Mouse (Mus musculus) 3134 (cell line): ENCODE results near the gene Ndufa11.

Experiments
- DNase-seq: peaks from one replicate; pipeline ENCODE4 v3.0.0-alpha.2; 2011; ENCODE audit warnings: low spot score; ENCODE audit not compliant: insufficient read length; ENCODE audit errors: extremely low read depth

Ndufa11 gene

DNA sequence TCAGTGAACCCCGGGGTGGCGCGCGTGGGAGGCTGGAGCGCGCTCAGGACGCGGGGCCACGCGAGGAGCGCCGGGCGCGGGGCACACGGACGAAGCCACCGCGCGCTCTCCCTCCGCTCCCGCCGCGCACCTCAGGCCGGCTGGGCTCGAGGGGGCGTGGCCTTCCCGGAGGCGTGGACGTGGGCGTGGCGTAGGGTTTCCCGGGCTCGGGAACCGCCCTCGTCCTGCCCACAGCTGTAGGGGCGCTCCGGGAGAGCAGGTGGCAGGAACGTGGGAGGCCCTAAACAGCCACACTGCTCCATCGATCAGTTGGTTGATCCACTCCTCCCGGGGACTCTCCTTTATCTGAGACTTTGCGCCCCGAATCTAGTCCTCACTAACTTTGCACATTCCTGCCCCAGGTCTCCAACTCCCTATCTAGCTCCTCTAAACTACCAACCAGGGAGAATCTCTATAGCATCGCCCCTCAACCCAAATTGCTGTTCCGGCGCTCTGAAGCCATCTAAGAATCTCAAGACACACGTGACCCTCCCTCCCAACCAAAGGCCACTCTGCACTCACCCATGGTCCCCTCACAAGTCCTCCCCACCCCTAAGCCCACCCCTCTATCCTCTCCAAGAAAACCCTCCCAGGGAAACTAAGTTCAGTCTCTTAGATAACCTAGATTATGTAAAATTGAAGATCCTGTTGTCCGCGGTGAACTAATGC is 40.0 kb downstream of the Ndufa11 start, which contains the start of gene Nrtn:
TSS of gene Nrtn (minus strand) at position 115 of the 708 bp plus-strand sequence.
- DNase-seq, result no peak

DNA sequence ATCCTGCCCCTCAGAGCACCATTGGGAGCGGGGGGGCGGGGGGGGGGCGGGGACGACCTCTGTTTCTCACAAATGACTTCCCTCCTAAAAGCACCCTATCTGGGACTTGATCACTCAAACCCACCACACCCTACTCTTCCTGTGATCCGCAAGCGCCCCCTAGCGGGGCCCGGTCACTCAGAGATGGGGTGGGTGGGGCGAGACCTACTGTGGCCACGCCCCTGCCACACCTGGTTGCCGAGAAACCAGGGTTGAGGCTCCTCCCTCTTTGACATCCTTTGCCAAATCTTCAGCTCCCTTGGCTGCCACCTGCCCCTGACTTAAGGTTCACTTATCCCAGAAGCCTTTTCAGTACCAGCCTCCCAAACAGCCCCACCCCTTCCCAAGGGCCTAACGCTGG is 40.6 kb downstream of the Ndufa11 start:
- DNase-seq, result no peak

DNA sequence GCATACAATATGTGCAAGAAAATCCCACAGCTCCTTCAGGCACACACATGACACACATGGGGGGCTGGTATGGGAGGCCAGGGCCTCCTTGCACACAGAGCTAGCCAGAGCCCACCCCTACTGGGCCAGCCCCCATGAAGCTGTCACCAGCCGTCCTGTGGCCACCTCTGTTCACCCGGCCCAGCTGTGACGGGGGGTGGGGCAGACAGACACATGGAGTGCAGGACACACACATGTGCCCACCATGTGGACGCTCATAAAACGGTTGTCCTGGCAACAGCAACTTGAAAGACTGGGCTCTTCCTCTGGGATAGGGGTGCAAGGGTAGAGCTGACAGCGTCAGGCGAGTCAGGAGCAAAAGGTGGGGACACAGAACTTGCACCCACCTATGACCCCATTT is 41.7 kb downstream of the Ndufa11 start:
- no peak for DNase-seq

DNA sequence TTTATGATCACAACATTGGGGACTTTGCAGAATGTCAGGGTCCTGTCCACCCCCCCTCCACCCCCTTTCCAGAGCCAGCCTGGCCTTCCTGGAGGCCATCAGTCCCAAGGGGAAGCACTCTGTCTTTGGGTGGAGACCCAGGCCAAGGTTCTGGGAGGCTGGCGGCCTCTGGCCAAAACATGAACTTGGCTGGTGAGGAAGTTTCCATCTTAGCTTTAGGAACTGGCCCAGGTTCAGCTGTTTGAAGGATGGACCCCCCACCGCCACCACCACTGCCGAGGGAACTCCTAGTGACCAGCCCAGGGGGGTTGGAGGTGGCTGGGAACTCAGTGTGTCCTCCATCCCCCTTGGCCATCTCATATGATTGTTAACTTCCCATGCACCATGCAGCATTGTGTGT is 43.5 kb downstream of the Ndufa11 start:
- no peak for DNase-seq

DNA sequence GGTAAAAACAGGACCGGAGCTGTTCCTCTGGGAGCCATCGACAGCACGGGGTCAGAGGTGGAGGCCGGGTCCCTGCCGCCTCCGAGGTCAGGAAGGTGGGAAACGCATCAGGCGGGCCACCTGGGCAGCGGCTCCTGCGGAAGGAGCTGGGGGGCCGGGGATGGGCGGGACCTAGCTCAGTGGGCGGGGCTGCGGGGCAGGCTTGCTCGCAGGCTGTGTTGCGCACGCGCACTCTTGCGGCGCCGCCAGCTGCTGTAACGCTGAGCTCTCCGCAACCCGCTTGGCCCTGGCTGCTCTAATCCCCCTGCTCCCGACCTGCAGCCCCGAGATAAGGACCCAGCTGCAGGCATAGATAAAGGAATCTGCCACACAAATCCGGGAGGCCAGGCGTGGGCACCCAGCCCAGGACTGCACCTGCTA is 44.4 kb downstream of the Ndufa11 start:
- peak; percentile 60 for DNase-seq

DNA sequence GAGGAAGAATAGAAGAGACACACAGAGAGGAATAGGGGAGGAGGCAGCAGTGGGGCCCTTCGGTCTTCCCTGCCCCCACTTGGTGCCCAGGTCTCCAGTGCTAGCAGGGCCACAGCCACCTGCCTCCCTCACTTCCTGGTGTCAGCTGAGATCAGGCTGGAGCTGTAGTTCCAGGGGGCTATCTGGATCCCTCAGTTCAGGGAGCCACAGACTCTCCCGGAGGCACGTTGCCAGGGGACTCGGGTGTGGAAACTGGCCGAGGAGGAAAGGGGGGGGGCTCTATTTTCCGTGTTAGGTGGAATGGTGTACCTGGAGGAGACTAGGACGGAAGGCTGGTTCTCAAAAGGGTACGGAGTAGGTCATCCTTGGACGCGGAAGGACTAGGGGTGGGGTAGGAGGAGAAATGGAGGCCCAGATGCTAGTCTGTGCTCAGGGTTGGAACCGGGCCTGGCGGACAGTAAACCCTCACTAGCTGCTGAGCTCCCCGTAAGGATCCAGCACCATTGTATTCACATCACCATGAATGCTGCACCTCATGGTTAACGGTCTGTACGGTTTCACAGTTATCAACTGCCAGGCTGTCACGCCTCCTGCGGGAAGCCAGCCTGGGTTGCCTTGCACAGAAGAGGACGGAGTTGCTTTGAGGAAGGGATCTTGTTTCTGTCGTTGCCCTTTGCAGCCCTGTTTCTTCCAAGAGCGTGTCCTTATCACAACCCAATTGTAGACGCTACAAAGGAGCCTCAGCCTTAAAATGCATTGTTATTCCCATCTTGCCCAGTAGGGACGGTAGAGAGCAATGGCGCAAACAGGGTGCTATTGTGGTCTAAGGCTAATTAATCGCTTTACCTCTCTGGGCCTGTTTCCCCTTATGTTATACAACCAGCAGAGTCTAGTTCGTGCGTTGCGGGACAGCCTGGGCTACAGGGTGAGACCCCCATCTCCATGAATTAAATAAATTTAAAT is 45.5 kb downstream of the Ndufa11 start:
- DNase-seq, result no peak

DNA sequence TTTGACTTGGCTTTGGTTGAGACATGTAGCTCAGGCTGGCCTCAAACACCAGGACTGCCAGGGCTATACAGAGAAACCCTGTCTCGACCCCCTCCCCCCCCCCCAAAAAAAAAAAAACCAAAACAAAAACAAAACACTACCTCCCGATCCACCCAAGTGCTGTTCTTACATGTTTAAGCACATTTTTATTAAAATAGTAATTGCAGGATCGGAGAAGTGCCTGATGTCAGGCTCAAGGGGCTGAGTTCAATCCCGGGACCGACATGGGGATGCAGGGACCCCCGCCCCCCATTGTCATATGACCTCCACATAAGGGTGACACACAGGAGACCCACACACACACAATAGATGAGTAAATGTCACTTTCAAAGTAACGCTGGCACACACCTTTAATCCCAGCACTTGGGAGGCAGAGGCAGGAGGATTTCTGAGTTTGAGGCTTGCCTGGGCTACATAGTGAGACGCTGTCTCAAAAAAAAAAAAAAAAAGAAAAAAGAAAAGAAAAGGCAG is 46.2 kb downstream of the Ndufa11 start:
- no peak for DNase-seq

DNA sequence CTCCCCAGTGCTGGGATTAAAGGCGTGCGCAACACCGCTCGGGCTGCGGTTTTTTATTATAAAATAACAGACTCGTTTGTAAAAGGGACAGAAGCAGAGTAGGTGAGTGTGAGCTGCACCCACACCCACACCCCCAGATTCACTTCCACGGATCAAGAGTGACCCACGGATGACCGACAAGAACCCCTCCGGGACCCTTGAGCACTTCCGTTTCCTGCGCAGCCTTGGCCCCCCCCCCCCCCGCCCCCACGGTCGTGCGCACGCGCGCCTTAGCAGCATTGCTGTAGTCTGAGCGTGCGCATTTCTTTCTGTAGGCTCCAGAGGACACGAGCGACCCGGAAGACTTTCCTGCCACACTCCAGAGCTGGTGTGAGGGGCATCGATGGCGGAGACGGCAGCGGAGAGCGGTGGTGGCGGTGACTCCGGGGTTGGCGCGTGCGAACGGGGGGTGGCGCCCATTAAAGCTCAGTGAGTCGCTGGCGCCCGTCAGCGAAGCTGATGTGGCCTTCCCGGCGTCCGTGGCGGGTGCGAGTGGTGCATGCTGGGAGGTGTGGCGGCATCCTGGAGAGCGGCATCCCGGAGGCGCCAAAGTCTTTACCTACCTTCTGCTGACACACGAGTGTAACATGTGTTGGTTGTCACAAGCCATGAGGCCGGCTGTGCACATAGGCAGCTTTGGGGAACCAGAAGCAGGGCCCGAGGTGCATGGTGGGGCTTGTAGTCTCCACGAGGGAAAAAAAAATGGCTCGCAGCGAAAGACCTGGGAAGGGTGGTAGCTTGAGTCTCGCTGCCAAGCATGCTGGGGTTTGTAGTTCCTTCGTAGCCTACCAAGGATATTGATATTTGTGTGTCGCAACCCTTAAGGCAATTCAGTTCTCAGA is 47.1 kb downstream of the Ndufa11 start, which contains the start of gene Dus3l:
TSS of gene Dus3l (plus strand) at position 284 of the 881 bp plus-strand sequence.
- peak; percentile 95 for DNase-seq

DNA sequence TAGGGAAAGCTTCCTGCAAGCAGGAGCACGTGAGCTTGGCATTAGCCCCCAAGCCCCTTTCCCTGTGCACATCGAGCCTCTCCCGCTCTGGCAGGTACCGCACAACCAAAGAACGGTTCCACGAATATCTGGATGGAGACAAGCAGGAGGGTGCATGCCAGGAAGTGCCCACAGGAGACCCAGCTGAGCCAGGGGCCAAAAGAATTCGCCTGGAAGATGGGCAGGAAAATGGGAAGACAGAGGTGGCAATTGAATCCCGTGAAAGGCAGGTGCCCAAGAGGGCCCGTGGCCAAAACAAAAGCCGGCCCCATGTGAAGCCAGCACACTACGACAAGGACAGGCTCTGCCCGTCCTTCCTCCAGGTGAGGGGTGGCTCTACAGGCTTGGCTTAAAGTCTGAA is 47.9 kb downstream of the Ndufa11 start:
- no peak for DNase-seq

DNA sequence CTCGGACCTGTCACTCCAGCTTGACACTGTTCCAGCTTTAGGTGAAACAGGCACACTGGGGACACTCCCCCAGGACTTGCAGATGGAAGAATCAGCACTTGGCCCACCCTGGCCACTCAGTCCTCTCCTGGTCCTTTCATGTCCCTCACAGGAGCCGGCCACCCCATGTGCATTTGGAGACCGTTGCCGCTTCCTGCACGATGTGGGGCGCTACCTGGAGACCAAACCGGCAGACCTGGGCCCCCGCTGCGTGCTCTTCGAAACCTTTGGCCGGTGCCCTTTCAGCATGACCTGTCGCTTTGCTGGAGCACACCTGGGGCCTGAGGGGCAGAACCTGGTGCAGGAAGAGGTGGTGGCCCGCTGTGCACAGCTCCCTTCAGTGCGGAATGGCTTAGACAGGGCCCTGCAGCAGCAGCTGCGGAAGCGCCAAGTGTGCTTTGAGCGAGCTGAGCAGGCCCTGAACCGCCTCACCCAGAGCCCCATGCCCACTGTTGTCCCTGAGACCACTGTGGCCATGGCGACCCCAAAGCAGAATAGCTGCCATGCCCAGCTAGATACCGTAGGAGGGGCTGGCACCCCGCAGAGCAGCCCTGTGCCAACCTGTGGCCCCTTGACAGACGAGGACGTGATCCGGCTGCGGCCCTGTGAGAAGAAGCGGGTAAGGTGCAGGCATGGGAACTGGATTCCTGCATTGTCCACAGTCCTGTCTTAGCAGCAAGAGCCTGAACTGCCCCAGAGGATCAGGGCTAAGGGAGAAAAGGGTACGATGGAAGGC is 49.3 kb downstream of the Ndufa11 start:
- no peak for DNase-seq

DNA sequence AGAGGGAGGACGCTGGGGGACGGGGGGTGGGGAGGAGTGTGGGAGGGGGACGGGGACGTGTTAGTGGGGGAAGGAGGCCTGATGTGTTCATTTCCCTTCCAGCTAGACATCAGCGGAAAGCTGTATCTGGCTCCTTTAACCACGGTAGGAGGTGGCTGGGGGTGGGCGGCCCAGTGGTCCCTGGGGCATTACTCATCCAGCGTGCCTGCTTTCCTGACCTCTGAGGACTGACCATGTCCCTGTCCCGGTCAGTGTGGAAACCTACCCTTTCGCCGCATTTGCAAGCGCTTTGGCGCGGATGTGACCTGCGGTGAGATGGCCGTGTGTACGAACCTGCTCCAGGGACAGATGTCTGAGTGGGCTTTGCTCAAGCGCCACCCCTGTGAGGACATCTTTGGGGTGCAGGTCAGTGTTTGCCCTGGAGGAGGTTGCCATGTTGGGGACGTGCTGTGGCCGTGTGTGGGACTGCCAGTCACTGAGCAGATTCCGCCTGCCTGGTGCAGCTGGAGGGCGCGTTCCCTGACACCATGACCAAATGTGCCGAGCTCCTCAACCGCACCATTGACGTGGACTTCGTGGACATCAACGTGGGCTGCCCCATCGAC is 50.1 kb downstream of the Ndufa11 start:
- DNase-seq, result no peak

DNA sequence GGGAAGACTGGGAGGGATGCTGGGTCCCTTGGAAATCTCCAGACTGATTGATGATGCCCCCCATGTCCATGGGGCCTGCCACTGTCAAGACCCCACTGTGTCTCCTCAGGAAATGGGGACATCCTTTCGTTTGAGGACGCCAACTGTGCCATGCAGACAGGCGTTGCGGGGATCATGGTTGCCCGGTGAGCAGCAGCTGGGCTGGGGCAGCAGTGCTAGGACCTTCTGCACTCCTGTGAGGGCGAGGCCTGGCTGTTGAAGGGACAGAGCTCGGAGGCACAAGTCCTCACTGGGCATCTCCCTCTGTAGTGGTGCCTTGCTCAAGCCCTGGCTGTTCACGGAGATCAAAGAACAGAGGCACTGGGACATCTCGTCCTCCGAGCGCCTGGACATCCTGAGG is 51.4 kb downstream of the Ndufa11 start:
- DNase-seq, result no peak

DNA sequence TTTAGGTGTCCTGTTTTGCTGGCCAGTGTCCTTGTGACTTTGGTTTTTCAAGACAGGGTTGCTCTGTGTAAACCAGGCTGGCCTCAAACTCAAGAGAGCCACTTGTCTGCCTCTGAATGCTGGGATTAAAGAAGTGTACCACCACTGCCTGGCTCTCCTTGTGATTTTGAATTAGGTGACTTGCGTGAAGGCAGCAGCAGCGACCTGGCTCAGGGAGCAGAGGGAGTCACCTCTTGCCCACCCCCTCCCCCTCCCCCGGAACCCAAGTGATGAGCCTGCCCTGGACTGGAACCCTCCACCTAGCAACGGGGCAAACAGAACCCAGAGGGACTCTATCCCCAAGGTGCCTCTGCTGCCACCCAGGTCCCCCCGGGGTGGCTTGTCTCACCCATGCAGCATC is 52.4 kb downstream of the Ndufa11 start, which contains the start of gene Prr22:
TSS of gene Prr22 (plus strand) at position 301 of the 400 bp plus-strand sequence.
- DNase-seq, result no peak
